Mouse (Mus musculus): ENCODE measurements around the gene Sgms2. TPM values are rescaled to one million over a fixed set of nuclear protein-coding genes. Genes with fewer than 3 reads are reported as not detected.

Gene Sgms2
- polyA plus RNA-seq, 1 experiment from 2014 or later = 9.2 TPM

DNA sequence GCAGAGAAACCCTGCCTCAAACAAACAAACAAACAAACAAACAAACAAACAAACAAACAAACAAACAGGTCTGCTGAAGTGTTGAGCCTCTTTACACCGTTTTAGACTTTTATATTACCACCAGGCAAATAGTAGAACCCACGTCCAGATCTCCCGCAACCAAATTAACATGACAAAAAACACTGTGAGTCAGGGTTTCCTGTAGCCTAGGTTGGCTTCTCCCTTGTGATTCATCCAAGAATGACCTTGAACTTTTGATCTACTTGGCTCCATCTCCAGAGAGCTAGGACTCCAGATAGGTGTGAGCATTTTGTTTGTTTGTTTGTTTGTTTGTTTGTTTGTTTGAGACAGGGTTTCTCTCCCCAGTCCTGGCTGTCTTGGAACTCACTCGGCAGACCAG lies 30.0 kb upstream of the Sgms2 start:
- Histone ChIP-seq H3K9me3 (ENCODE audit: low read length) (no peaks in the 10 kb centered on the region), H3K4me3 (ENCODE audit: low read depth, low read length) (no peak overlapping the region), H3K27ac (ENCODE audit: low read depth) (no peak overlapping the region), H3K4me2 (ENCODE audit: low read depth, low read length) (no peak overlapping the region), H3K4me1 (ENCODE audit: insufficient read depth) (no peaks in the 10 kb centered on the region), H3K27me3 (ENCODE audit: insufficient read depth, low read length) (no peaks in the 10 kb centered on the region), H3K9ac (replicated peaks) (no peak overlapping the region), H3K36me3 (replicated peaks; ENCODE audit: insufficient read depth, low read length) (no peaks in the 10 kb centered on the region)
- 61% methylated on average over 4 of the region's 4 CpGs for WGBS (ENCODE audit: insufficient replicate concordance)
- ATAC-seq (no peak), DNase-seq (no peak)
- no peak for TF ChIP-seq EP300 (IDR thresholded peaks at IDR 0.05; ENCODE audit: low read depth)
- no peak for TF ChIP-seq CTCF (IDR thresholded peaks at IDR 0.05; ENCODE audit: low read depth)

DNA sequence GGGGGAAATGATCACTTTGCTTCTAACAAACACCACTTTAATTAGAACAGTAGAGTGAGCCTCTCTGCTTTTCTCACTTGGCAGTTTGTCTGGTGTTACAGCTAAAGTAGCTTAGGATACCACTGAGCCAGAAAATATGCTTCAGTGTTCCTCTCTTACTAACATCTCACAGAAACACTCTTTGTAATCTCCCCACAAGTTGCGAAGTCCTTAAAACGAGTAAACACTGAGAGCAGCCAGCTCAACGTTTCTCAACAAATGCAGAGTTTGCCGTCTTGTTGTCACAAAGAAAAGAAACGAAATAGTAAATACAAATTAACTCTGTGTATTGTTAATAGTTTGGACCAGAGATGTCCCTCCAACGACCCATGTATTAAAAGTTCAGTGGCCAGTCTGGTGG lies 26.5 kb upstream of the Sgms2 start:
- Histone ChIP-seq H3K4me3 (ENCODE audit: low read depth, low read length) (no peak overlapping the region), H3K4me2 (ENCODE audit: low read depth, low read length) (no peak overlapping the region), H3K27me3 (ENCODE audit: insufficient read depth, low read length) (no peaks in the 10 kb centered on the region), H3K4me1 (ENCODE audit: insufficient read depth) (no peaks in the 10 kb centered on the region), H3K9me3 (ENCODE audit: low read length) (no peaks in the 10 kb centered on the region), H3K9ac (replicated peaks) (no peak overlapping the region), H3K36me3 (replicated peaks; ENCODE audit: insufficient read depth, low read length) (no peaks in the 10 kb centered on the region), H3K27ac (ENCODE audit: low read depth) (no peak overlapping the region)
- TF ChIP-seq CTCF (IDR thresholded peaks at IDR 0.05; ENCODE audit: low read depth) (no peak), EP300 (IDR thresholded peaks at IDR 0.05; ENCODE audit: low read depth) (no peak)
- 48% methylated on average over 6 of the region's 6 CpGs for WGBS (ENCODE audit: insufficient replicate concordance)
- ATAC-seq (no peak), DNase-seq (no peak)

DNA sequence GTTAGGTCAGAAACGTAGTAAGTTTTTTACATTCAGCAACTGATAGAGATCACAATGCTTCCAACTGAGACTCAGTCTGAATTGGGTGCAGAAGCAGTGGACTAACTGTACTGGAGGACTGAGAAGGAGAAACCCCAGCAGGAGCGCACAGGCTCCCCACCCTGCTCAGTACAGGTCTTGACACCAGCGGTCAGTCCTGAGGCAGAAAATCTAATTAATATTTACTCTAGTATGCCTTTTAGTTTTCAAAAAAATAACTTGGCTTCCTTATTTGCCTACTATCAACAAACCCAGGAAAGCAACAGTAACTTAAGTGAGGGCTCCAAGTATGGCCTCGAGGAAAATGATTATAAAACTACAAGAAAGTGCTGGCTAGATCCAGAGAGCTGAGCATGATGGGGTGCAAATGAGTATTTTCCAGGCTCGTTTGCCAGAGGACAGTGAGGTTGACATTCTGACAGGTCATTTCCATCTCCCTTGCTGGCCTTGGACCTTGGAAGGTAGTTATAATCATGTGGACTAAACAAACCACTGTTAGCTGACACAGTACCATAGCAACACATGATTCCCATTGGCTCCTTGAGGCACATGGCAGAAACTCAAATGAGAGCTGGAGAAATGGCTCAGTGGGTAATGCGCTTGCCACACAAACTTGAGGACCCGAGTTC lies 25.3 kb upstream of the Sgms2 start:
- H3K27me3 ChIP-seq (ENCODE audit: insufficient read depth, low read length) = no peaks in the 10 kb centered on the region
- no peaks in the 10 kb centered on the region for H3K36me3 ChIP-seq (replicated peaks; ENCODE audit: insufficient read depth, low read length)
- no peak overlapping the region for H3K4me2 ChIP-seq (ENCODE audit: low read depth, low read length)
- H3K9ac ChIP-seq (replicated peaks) = no peak overlapping the region
- no peak for TF ChIP-seq CTCF (IDR thresholded peaks at IDR 0.05; ENCODE audit: low read depth)
- no peak for TF ChIP-seq EP300 (IDR thresholded peaks at IDR 0.05; ENCODE audit: low read depth)
- WGBS (ENCODE audit: insufficient replicate concordance) = 70% methylated on average over 7 of the region's 7 CpGs
- no peaks in the 10 kb centered on the region for H3K4me1 ChIP-seq (ENCODE audit: insufficient read depth)
- no peak for DNase-seq
- H3K27ac ChIP-seq (ENCODE audit: low read depth) = no peak overlapping the region
- peak; percentile 47 for ATAC-seq
- no peaks in the 10 kb centered on the region for H3K9me3 ChIP-seq (ENCODE audit: low read length)
- no peak overlapping the region for H3K4me3 ChIP-seq (ENCODE audit: low read depth, low read length)

DNA sequence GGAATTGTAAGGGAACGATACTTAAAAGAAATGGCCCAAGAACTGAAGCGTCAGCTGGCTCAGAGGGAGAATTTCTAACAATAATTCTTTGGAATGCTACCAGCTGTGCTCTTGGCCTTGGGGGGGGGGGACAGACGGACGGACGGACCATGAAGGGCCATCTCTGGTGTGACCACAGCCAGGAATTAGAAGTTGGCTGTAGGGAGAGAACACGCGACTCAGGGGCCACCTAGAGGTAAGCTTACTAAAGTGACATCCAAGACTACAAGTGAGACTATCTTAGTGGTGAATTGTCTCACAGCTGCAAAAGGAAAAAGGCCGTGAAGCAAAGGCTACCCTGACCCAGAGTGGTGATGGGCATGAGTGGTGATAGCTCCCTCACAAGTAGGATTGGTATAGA lies 20.4 kb upstream of the Sgms2 start:
- WGBS (ENCODE audit: insufficient replicate concordance) = 61% methylated on average over 8 of the region's 8 CpGs
- Histone ChIP-seq H3K27ac (ENCODE audit: low read depth) (no peak overlapping the region), H3K9ac (replicated peaks) (no peak overlapping the region), H3K27me3 (ENCODE audit: insufficient read depth, low read length) (no peaks in the 10 kb centered on the region), H3K4me3 (ENCODE audit: low read depth, low read length) (no peak overlapping the region), H3K36me3 (replicated peaks; ENCODE audit: insufficient read depth, low read length) (no peaks in the 10 kb centered on the region), H3K9me3 (ENCODE audit: low read length) (no peaks in the 10 kb centered on the region), H3K4me2 (ENCODE audit: low read depth, low read length) (no peak overlapping the region), H3K4me1 (ENCODE audit: insufficient read depth) (no peaks in the 10 kb centered on the region)
- DNase-seq (no peak), ATAC-seq (no peak)
- no peak for TF ChIP-seq EP300 (IDR thresholded peaks at IDR 0.05; ENCODE audit: low read depth)
- TF ChIP-seq CTCF (IDR thresholded peaks at IDR 0.05; ENCODE audit: low read depth) = peak; percentile 33

DNA sequence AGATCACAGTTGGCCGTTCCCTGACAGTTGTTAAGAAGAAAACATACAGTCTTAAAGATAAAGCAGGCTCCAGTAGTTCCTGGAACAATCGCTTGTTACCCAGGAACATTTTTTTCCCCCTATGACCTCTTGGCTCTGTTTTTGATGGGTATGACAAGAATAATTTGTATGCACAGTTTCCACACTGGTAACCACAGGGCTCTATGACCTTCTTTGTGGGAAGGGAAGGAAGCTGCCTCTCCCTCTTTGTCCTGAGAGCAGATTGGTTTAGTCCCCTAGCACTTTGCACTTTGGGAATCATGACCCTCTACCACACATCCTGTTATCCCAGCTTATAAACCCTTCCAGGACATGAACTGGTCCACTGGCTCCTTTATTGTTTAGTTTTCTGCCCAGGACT lies 16.8 kb upstream of the Sgms2 start:
- Histone ChIP-seq H3K36me3 (replicated peaks; ENCODE audit: insufficient read depth, low read length) (no peaks in the 10 kb centered on the region), H3K27me3 (ENCODE audit: insufficient read depth, low read length) (no peaks in the 10 kb centered on the region), H3K4me2 (ENCODE audit: low read depth, low read length) (no peak overlapping the region), H3K9me3 (ENCODE audit: low read length) (no peaks in the 10 kb centered on the region), H3K4me1 (ENCODE audit: insufficient read depth) (no peaks in the 10 kb centered on the region), H3K9ac (replicated peaks) (no peak overlapping the region), H3K27ac (ENCODE audit: low read depth) (no peak overlapping the region), H3K4me3 (ENCODE audit: low read depth, low read length) (no peak overlapping the region)
- no peak for ATAC-seq
- WGBS (ENCODE audit: insufficient replicate concordance) = 54% methylated on average over 2 of the region's 2 CpGs
- DNase-seq = no peak
- TF ChIP-seq EP300 (IDR thresholded peaks at IDR 0.05; ENCODE audit: low read depth) (no peak), CTCF (IDR thresholded peaks at IDR 0.05; ENCODE audit: low read depth) (no peak)

DNA sequence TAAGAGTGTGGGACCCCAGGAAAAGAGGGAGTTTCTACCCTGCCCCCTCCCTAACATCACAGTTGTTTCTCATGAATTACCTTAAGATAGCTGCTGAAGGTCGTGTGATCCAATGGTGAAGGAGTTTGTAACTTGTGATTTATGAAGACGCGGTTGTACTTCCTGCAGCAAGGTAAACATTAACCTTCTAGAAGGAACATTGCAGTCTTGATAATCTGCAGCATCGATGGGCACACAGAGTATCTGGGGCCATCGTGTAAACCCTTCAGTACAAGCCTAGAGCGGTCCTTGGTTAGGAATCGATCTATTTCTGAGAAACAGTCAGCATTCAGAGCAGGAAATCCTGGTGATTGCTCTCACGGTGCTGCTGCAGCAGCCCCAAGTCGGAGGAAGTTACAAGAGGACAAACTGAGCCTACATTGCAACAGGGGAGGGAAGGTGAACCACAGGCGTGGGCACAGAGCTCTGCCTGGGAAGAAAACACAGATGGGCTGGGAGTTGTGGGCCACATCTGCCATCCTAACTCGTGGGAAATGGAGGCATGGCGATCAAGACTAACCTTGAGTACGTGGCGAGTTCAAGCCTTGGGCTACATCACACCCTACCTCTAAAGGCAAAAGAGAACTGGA lies 13.5 kb upstream of the Sgms2 start:
- H3K9ac ChIP-seq (replicated peaks) = no peak overlapping the region
- no peak overlapping the region for H3K27ac ChIP-seq (ENCODE audit: low read depth)
- no peaks in the 10 kb centered on the region for H3K4me1 ChIP-seq (ENCODE audit: insufficient read depth)
- no peaks in the 10 kb centered on the region for H3K27me3 ChIP-seq (ENCODE audit: insufficient read depth, low read length)
- no peaks in the 10 kb centered on the region for H3K9me3 ChIP-seq (ENCODE audit: low read length)
- no peak overlapping the region for H3K4me3 ChIP-seq (ENCODE audit: low read depth, low read length)
- DNase-seq (no peak), ATAC-seq (no peak)
- 0 out of 2 replicates have a peak overlapping the region, but pooled peaks have one; percentile 15 for H3K4me2 ChIP-seq (ENCODE audit: low read depth, low read length)
- TF ChIP-seq EP300 (IDR thresholded peaks at IDR 0.05; ENCODE audit: low read depth) (no peak), CTCF (IDR thresholded peaks at IDR 0.05; ENCODE audit: low read depth) (no peak)
- H3K36me3 ChIP-seq (replicated peaks; ENCODE audit: insufficient read depth, low read length) = no peaks in the 10 kb centered on the region
- 46% methylated on average over 14 of the region's 14 CpGs for WGBS (ENCODE audit: insufficient replicate concordance)

Data from liver, postnatal 0 days (tissue).